Mouse (Mus musculus) adrenal gland (tissue): Measurements from ENCODE around the gene Gas7.

Experiments
- intact Hi-C: fragments of 180-260 bp; cut with DNase I; formaldehyde crosslinking; loops from one replicate; pipeline ENCODE4 v1.15.1; 2025

Gene Gas7

GRCm38 (mm10) chr11:67567184-67567583 is 111.9 kb downstream of the Gas7 start:
- intact Hi-C loops, result no loop called here

DNA sequence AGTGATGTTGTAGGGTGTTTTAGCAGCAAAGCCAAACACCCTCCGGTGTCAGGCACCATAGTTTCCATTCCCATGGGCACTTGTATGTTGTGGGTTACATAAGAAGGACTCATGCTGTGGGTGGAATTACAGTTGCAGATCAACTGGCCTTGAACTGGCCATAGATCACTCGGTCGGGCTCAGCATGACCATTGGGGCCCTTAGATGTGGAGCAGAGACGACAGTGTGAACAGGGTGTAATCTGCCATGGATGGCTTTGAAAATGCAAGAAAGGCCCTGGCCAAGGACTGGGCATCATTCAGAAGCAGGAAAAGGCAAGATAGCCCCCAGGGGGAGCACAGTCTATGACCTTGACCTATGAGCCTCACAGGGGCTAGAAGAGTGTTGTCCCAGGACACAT is 112.8 kb downstream of the Gas7 start:
- intact Hi-C loops, result no loop called here

- intact Hi-C loops, result no loop called here
Observed at GRCm38 (mm10) chr11:67568815-67569214, 113.6 kb downstream of the Gas7 start.

GRCm38 (mm10) chr11:67570947-67571346 is 115.7 kb downstream of the Gas7 start:
- intact Hi-C loops, result no loop called here

GRCm38 (mm10) chr11:67574344-67574743 is 119.1 kb downstream of the Gas7 start:
- intact Hi-C loops, result no loop called here

DNA sequence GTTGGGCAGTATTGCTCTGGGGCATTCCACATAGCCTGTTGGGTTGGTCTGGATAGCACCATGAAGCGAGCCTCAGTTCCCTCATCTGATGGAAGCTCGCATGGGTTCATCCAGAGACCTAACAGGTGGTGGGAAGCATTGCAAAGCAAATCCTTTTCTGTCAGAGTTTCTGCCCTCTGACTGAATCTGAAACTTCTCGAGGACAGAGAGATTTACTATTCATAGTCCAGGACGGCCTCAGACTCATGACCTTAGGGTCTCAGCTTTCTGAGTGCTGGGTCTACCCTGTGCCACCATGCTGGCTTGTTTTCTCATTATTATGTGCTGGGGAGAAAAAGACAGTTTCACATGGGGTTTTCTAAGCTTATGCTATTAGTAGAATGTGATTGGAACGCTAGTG is 122.2 kb downstream of the Gas7 start:
- intact Hi-C loops, result no loop called here

DNA sequence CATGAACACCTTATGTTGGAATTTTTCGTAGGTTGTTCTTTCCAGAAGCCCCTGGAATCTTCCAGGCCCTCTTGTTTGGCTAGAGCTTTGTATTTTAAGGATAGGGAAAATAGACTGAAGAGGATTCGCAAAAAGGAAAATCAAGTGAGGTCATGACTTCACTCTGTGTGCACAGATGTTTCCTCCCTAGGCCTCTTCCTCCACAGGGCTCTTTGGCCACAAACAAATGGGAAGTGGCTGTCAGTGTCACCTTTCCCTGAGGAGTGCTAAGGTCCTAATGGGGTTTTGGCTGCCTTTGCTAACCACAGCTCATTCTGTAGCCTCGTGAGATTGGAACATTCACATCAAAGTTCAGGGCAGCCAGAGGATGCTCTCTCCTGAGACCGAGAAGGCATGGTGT is 122.8 kb downstream of the Gas7 start:
- intact Hi-C loops, result no loop called here

DNA sequence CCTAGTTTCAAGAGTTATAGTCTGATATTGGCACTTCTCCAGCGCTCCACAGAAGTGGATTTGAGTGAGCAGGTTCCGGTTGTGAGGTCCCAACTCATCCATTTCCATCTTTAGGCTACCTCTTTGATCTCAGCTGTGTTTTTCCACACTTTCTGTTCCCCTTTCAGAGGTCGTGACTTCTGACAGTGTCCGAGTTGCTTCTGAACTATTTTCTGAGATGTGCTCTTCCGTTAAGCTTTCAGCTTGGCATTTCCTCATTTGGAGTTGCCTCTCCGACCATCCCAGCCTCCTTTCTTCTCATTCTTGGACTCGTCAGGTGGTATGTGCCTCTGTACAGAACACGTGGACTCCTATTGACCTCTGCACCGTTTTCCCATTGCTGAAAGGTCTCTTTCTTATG is 123.9 kb downstream of the Gas7 start:
- intact Hi-C loops, result no loop called here

- intact Hi-C loops, result no loop called here
Observed at GRCm38 (mm10) chr11:67581549-67581948, 126.3 kb downstream of the Gas7 start.

- intact Hi-C loops, result no loop called here
Observed at GRCm38 (mm10) chr11:67582570-67582969, 127.3 kb downstream of the Gas7 start.

DNA sequence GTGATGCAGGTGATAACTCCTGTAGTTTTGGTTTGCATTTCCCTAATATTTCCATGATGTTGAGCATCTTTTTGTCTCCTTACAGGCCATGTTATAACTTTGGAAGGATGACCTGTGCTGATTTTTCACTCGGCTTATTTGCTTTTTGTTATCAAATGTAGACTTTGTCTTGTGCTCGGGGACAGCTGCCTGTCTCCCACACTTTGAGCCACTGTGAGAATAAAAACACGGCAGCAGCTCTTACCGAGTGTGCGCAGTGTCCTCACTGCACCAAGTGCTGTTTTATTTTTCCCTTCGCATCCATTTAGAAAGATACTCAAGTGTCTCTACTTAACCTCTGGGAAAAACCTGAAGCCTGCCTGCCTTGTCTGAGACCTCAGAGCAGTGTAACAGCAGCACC is 129.8 kb downstream of the Gas7 start:
- intact Hi-C loops, result loop anchor here (5.0 kb wide), 1 partner anchor 52 kb away; no protein-coding TSS in a partner anchor

DNA sequence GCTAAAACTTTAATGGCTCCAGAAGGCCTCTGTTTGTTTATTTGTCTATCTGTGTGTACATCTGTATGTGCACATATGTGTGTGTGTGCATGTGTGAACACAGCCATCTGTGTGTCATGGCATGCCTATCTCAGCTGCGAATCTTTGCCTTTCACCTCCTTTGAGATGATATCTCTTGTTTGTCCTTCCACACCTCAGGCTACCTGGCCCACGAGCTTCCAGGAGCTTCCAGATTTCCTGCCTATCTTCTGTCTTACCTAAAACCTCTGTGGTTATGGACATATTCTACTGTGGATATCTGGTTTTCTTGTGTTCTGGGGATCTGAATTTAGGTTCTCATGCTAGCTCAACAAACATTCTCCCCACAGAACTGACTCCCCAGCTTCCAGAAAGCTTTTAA is 130.4 kb downstream of the Gas7 start:
- intact Hi-C loops, result loop anchor here (5.0 kb wide), 1 partner anchor 52 kb away; no protein-coding TSS in a partner anchor

GRCm38 (mm10) chr11:67586231-67586994 is 131.2 kb downstream of the Gas7 start:
- intact Hi-C loops, result loop anchor here (5.0 kb wide), 1 partner anchor 51 kb away; no protein-coding TSS in a partner anchor

DNA sequence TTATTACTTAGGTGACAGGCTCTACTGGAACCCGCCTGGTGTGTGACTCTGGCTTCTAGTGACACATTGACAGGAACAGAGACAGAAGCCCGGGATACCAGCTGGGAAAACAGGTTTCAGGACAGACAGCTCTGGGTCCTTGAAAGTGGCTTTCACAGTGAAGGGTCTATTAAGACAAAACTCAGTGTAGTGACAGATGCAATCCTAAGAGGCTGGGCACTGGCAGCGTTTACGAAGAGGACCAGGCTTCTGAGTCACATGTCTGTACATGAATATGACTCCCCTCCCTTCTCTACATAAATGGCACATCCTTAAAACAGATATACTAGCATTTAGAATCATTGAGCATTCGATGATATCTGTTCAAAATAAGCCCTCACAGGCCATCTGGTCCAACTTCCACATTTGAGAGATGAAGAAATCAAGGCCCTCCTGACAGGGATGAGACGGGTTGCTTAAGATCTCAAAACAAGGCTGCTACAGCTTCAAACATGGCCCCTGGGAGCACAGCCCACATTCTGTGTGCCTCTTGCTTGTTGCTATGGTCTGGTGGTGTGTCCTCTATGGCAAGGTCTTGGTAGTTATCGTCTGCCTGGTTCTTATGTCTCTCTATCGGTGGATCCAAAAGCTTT is 133.1 kb downstream of the Gas7 start:
- intact Hi-C loops, result loop anchor here (5.0 kb wide), 1 partner anchor 49 kb away; no protein-coding TSS in a partner anchor

- intact Hi-C loops, result loop anchor here (5.0 kb wide), 1 partner anchor 48 kb away; no protein-coding TSS in a partner anchor
Observed at GRCm38 (mm10) chr11:67588828-67589314, 133.6 kb downstream of the Gas7 start.

- intact Hi-C loops, result no loop called here
Observed at GRCm38 (mm10) chr11:67596233-67596632, 141.0 kb downstream of the Gas7 start.

DNA sequence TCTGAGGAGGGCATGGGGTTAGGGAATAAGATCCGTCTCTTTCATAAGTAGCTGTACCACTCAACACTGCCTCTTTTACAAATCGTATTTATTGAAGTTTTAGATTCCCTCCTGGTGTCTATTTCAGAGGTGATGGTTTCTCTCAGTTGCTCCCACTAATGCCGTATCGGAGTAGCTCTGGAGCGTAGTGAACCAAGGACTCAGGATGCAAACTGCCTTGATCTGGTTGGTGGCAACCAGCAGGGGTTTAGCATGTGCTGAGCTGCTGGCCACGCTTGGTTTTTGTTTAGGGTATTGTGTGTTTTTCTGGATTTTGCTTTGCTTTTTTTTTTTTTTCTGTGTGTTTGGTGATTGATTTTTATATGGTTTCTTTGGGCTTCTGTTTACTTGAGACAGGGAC is 141.6 kb downstream of the Gas7 start:
- intact Hi-C loops, result no loop called here

GRCm38 (mm10) chr11:67597388-67597787 is 142.2 kb downstream of the Gas7 start:
- intact Hi-C loops, result no loop called here

DNA sequence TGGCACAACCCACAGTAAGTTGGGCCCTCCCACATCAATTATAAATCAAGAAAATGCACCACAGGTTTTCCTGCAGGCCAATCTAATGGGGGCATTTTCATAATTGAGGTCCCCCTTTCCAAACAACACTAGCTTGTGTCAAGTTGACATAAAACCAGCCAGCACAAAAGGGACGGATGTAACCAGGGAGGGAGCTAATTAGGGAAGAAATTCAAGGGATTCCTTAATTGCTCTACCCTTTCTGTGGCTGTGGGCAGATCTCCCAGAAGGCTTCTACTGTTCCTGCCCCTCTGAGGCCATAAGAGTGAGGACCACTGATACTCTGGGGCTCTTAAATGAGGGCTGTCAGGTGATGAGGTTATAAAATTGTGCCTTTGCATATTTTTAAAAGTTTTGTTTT is 143.9 kb downstream of the Gas7 start:
- intact Hi-C loops, result no loop called here

DNA sequence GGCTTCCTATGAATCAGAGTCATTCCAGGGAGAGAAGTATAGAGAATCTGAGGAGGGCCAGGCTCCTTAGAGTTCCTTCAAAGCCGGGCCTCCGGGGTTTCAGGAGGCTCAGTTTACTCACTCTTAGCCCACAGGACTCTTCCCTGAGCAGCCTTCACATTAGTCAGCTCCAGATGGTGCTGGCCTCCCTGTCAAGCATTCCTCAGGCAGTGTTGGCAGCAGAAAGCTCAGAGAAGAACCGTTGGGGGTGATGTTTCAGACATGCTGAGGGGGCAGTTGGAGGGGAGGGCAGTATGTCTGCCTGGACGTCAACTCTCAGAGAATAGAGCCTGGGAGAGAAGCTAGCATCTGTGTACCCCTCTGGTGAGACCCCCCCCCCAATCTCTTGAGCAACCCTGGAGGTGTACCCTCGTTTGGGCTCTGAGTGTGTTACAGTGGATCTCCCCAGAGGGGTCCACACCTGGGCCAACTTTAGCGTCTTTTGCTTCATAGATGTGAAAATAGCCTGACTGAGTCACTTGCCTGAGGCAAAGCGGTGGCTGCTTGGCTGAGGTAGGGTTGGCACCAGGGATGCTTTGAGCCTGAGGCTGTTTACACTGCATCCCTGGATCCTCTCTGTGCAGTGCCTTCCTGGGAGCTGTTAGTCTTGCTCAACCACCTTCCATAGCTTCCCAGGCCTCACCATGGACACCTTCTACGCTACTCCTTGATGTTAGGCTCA is 145.6 kb downstream of the Gas7 start:
- intact Hi-C loops, result no loop called here

DNA sequence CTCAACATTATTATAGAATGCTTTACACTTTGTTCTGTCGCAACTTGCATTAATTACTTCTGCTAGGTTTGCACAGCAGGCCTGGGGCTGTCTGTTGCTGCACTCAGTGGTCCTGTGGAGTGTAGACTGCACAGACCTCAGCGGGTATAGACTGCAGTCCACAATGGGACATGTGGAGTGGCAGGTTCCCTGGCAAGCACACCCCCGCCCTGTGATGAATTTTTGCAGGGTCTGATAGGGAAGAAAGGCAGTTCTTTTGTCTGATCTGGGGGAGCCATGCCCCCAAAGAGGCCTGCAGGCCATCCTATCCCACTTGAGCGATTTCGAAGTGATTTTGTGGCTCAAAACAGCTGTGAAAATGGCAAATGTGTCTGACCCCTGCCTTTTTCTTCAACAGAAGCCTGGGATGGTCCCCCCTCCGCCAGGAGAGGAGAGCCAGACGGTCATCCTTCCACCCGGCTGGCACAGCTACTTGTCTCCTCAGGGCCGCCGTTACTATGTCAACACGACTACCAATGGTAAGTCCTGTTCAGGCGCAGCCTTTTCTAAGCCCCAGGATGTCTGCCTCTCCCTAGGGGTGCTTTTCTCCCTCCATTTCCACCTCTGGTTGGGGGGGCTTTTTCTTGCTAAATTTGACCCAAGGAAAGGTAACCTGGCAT is 147.6 kb downstream of the Gas7 start:
- intact Hi-C loops, result no loop called here
